8 mouse cellular contexts compared by ENCODE assay signal in genomic region chr7:27675222-27675612, GRCm38 (mm10). TPM values are rescaled to one million over a fixed set of nuclear protein-coding genes. Genes with fewer than 3 reads are reported as not detected.
DNase-seq lines count a peak whose midpoint lies in the region; ATAC-seq and TF ChIP-seq lines count a peak whose summit lies in the region.

No protein-coding gene starts in this region.

- DNase-seq in lung, postnatal 25 days (ENCODE audit: low spot score), result no peak
- no peak for DNase-seq in forebrain, embryonic 11.5 days (ENCODE audit: low spot score)
- DNase-seq in frontal cortex, postnatal 25 days (ENCODE audit: low spot score in 2 of 2), result no peak
- DNase-seq in cerebellum, adult 9-10 months, result no peak
- DNase-seq in spleen, postnatal 36 days (ENCODE audit: low spot score in 2 of 2), result no peak

- peak overlapping the region; percentile 83; the same call in 1 of the 2 replicates for H3K9ac ChIP-seq in lung, embryonic 15.5 days
- H3K9ac ChIP-seq in forebrain, embryonic 11.5 days (ENCODE audit: low read length), result peak overlapping the region; percentile 74
- H3K9ac ChIP-seq in intestine, postnatal 0 days (ENCODE audit: low read depth, low read length), result peak overlapping the region; percentile 75; the same call in 1 of the 2 replicates
- no peak overlapping the region for H3K9ac ChIP-seq in neural tube, embryonic 12.5 days

- H3K4me3 ChIP-seq in lung, embryonic 15.5 days, result peak overlapping the region; percentile 96
- H3K4me3 ChIP-seq in forebrain, embryonic 11.5 days (ENCODE audit: low read depth, low read length), result peak overlapping the region; percentile 94
- H3K4me3 ChIP-seq in intestine, postnatal 0 days (ENCODE audit: low read depth, low read length), result peak overlapping the region; percentile 95
- H3K4me3 ChIP-seq in neural tube, embryonic 12.5 days, result peak overlapping the region; percentile 81

- H3K27ac ChIP-seq in lung, embryonic 15.5 days, result no peak overlapping the region
- no peak overlapping the region for H3K27ac ChIP-seq in forebrain, embryonic 11.5 days (ENCODE audit: low read depth, low read length)
- H3K27ac ChIP-seq in intestine, postnatal 0 days (ENCODE audit: low read depth, low read length), result no peak overlapping the region
- no peak overlapping the region for H3K27ac ChIP-seq in neural tube, embryonic 12.5 days

- TF ChIP-seq CTCF in intestine, postnatal 0 days (IDR thresholded peaks at IDR 0.05; ENCODE audit: low read depth), result no peak

- peaks cover 22% of the 10 kb centered on the region for H3K4me1 ChIP-seq in lung, embryonic 15.5 days
- H3K4me1 ChIP-seq in forebrain, embryonic 11.5 days (replicated peaks; ENCODE audit: control insufficient read depth, insufficient read depth, low read length), result peaks cover 17% of the 10 kb centered on the region; the same call in 1 of the 2 replicates
- no peaks in the 10 kb centered on the region for H3K4me1 ChIP-seq in intestine, postnatal 0 days (replicated peaks; ENCODE audit: control insufficient read depth, insufficient read depth, low read length)
- H3K4me1 ChIP-seq in neural tube, embryonic 12.5 days, result peaks cover 24% of the 10 kb centered on the region

- H3K4me2 ChIP-seq in lung, embryonic 15.5 days, result peak overlapping the region; percentile 98
- H3K4me2 ChIP-seq in forebrain, embryonic 11.5 days (ENCODE audit: low read depth, low read length, severe bottlenecking), result peak overlapping the region; percentile 91
- peak overlapping the region; percentile 100 for H3K4me2 ChIP-seq in intestine, postnatal 0 days (replicated peaks; ENCODE audit: low read depth)
- H3K4me2 ChIP-seq in neural tube, embryonic 12.5 days (replicated peaks), result peak overlapping the region; percentile 100

- no peaks in the 10 kb centered on the region for H3K27me3 ChIP-seq in lung, embryonic 15.5 days
- no peaks in the 10 kb centered on the region for H3K27me3 ChIP-seq in forebrain, embryonic 11.5 days (ENCODE audit: control insufficient read depth, insufficient read depth, low read length)
- H3K27me3 ChIP-seq in intestine, postnatal 0 days (replicated peaks; ENCODE audit: control insufficient read depth, insufficient read depth, low read length), result no peaks in the 10 kb centered on the region
- H3K27me3 ChIP-seq in neural tube, embryonic 12.5 days (replicated peaks), result no peaks in the 10 kb centered on the region

- H3K9me3 ChIP-seq in lung, embryonic 15.5 days, result no peaks in the 10 kb centered on the region
- H3K9me3 ChIP-seq in forebrain, embryonic 11.5 days (ENCODE audit: control insufficient read depth, low read length), result no peaks in the 10 kb centered on the region
- no peaks in the 10 kb centered on the region for H3K9me3 ChIP-seq in intestine, postnatal 0 days (ENCODE audit: control insufficient read depth)
- no peaks in the 10 kb centered on the region for H3K9me3 ChIP-seq in neural tube, embryonic 12.5 days

- ATAC-seq in lung, embryonic 15.5 days (ENCODE audit: borderline replicate concordance, extremely low read depth, low FRiP score, low TSS enrichment), result no peak
- no peak for ATAC-seq in forebrain, embryonic 11.5 days (replicated peaks; ENCODE audit: low FRiP score)
- ATAC-seq in intestine, postnatal 0 days, result no peak
- ATAC-seq in neural tube, embryonic 12.5 days (ENCODE audit: low FRiP score, low read depth), result no peak

- WGBS in lung, embryonic 15.5 days, result 29% methylated on average over 14 of the region's 14 CpGs
- WGBS in forebrain, embryonic 11.5 days, result 31% methylated on average over 14 of the region's 14 CpGs
- WGBS in intestine, postnatal 0 days, result 26% methylated on average over 14 of the region's 14 CpGs
- WGBS in neural tube, embryonic 12.5 days, result 32% methylated on average over 14 of the region's 14 CpGs

- H3K36me3 ChIP-seq in lung, embryonic 15.5 days, result peaks cover 2% of the 10 kb centered on the region; the same call in 1 of the 2 replicates
- H3K36me3 ChIP-seq in forebrain, embryonic 11.5 days (ENCODE audit: control insufficient read depth, insufficient read depth, low read length), result peaks cover 5% of the 10 kb centered on the region; the same call in 1 of the 2 replicates
- no peaks in the 10 kb centered on the region for H3K36me3 ChIP-seq in intestine, postnatal 0 days (ENCODE audit: control insufficient read depth, insufficient read depth)
- H3K36me3 ChIP-seq in neural tube, embryonic 12.5 days, result peaks cover 8% of the 10 kb centered on the region

RNA-seq across cellular contexts. Expression of gene Map3k10, which starts 0.8 kb away (rescaled TPM):
- 6.9 and 7.6 TPM in 2 replicates for polyA plus RNA-seq in lung, embryonic 15.5 days (2015; fragmentation: Nextera tagmentation; extraction: Ambion mirVana)
- 10.3 and 12.5 TPM in 2 replicates for polyA plus RNA-seq in forebrain, embryonic 11.5 days (2014; fragmentation: Nextera tagmentation; extraction: Ambion mirVana)
- polyA plus RNA-seq in intestine, postnatal 0 days (2015; fragmentation: Nextera tagmentation; extraction: Ambion mirVana), result 3.2 and 3.6 TPM in 2 replicates
- polyA plus RNA-seq in neural tube, embryonic 12.5 days (2016; fragmentation: Nextera tagmentation; extraction: Ambion mirVana), result 21.1 and 22.2 TPM in 2 replicates

RNA-seq across cellular contexts. Expression of gene Zfp607b, which starts 13.9 kb away (rescaled TPM):
- 4.0 and 4.3 TPM in 2 replicates for polyA plus RNA-seq in lung, embryonic 15.5 days (2015; fragmentation: Nextera tagmentation; extraction: Ambion mirVana)
- 7.8 and 10.3 TPM in 2 replicates for polyA plus RNA-seq in forebrain, embryonic 11.5 days (2014; fragmentation: Nextera tagmentation; extraction: Ambion mirVana)
- polyA plus RNA-seq in intestine, postnatal 0 days (2015; fragmentation: Nextera tagmentation; extraction: Ambion mirVana), result 1.1 and 1.2 TPM in 2 replicates
- polyA plus RNA-seq in neural tube, embryonic 12.5 days (2016; fragmentation: Nextera tagmentation; extraction: Ambion mirVana), result 7.0 and 7.8 TPM in 2 replicates

RNA-seq across cellular contexts. Expression of gene Ttc9b, which starts 21.5 kb away (rescaled TPM):
- 0.09 and 0.60 TPM in 2 replicates for polyA plus RNA-seq in lung, embryonic 15.5 days (2015; fragmentation: Nextera tagmentation; extraction: Ambion mirVana)
- polyA plus RNA-seq in forebrain, embryonic 11.5 days (2014; fragmentation: Nextera tagmentation; extraction: Ambion mirVana), result 12.6 and 13.9 TPM in 2 replicates
- polyA plus RNA-seq in intestine, postnatal 0 days (2015; fragmentation: Nextera tagmentation; extraction: Ambion mirVana), result 1.3 and 1.6 TPM in 2 replicates
- 25.1 and 26.2 TPM in 2 replicates for polyA plus RNA-seq in neural tube, embryonic 12.5 days (2016; fragmentation: Nextera tagmentation; extraction: Ambion mirVana)

RNA-seq across cellular contexts. Expression of gene Zfp60, which starts 56.0 kb away (rescaled TPM):
- polyA plus RNA-seq in lung, embryonic 15.5 days (2015; fragmentation: Nextera tagmentation; extraction: Ambion mirVana), result 33.8 and 38.9 TPM in 2 replicates
- polyA plus RNA-seq in forebrain, embryonic 11.5 days (2014; fragmentation: Nextera tagmentation; extraction: Ambion mirVana), result 93.9 and 94.3 TPM in 2 replicates
- polyA plus RNA-seq in intestine, postnatal 0 days (2015; fragmentation: Nextera tagmentation; extraction: Ambion mirVana), result 6.7 and 8.5 TPM in 2 replicates
- 97.2 and 102 TPM in 2 replicates for polyA plus RNA-seq in neural tube, embryonic 12.5 days (2016; fragmentation: Nextera tagmentation; extraction: Ambion mirVana)
